Mouse (Mus musculus) neutrophil, adult 83 days (primary cell): Measurements from ENCODE around the gene Olfr530. TPM values are rescaled to one million over a fixed set of nuclear protein-coding genes. Genes with fewer than 3 reads are reported as not detected.

ENCODE experiments used
- total RNA-seq, 2 experiments: library from RNA; stranded (reverse); gene quantifications; one replicate each; pipeline ENCODE4 v1.2.4; 2023

Gene Olfr530
- not detected for total RNA-seq

GRCm38 (mm10) chr7:140376231-140376630 lies at the start of gene Olfr530:
Olfr530 (minus strand) TSS chr7:140376331.

GRCm38 (mm10) chr7:140421539-140421938 lies 45.4 kb upstream of the Olfr530 start, which contains the start of gene Olfr532:
Olfr532 (minus strand) TSS chr7:140421639.

GRCm38 (mm10) chr7:140402818-140403217 lies 26.7 kb upstream of the Olfr530 start, which contains the start of gene Olfr531:
Olfr531 (minus strand) TSS chr7:140402918.

GRCm38 (mm10) chr7:140361571-140361970 lies 14.6 kb downstream of the Olfr530 start, which contains the start of gene Olfr60:
Olfr60 (minus strand) TSS chr7:140361671.

GRCm38 (mm10) chr7:140333717-140334116 lies 42.4 kb downstream of the Olfr530 start, which contains the start of gene Olfr527:
Olfr527 (plus strand) TSS chr7:140334017.

Other genes with a start within 250 kb of the Olfr530 start
- 1 to 10 TPM; 5.2 to 8.1 TPM for gene Mtg1, start 238.8 kb downstream of the Olfr530 start, total RNA-seq
- gene Sprn, start 221.5 kb downstream of the Olfr530 start, total RNA-seq: not detected
- not detected for gene Olfr522, start 211.6 kb downstream of the Olfr530 start, total RNA-seq
- not detected for gene Olfr523, start 203.1 kb downstream of the Olfr530 start, total RNA-seq
- not detected for gene Olfr524, start 170.4 kb downstream of the Olfr530 start, total RNA-seq
- not detected for gene Cd163l1, start 158.1 kb downstream of the Olfr530 start, total RNA-seq
- not detected for gene 5830411N06Rik, start 129.0 kb downstream of the Olfr530 start, total RNA-seq
- gene Olfr525, start 55.5 kb downstream of the Olfr530 start, total RNA-seq: not detected
- gene Olfr527, start 42.3 kb downstream of the Olfr530 start, total RNA-seq: not detected
- not detected for gene Olfr60, start 14.7 kb downstream of the Olfr530 start, total RNA-seq
- gene Olfr531, start 26.6 kb upstream of the Olfr530 start, total RNA-seq: not detected
- not detected for gene Olfr532, start 45.3 kb upstream of the Olfr530 start, total RNA-seq
- not detected for gene Olfr533, start 87.0 kb upstream of the Olfr530 start, total RNA-seq
- gene Olfr535, start 107.9 kb upstream of the Olfr530 start, total RNA-seq: not detected
- gene Olfr536, start 131.1 kb upstream of the Olfr530 start, total RNA-seq: not detected
- not detected for gene Olfr538, start 191.6 kb upstream of the Olfr530 start, total RNA-seq
- gene Olfr46, start 224.9 kb upstream of the Olfr530 start, total RNA-seq: not detected